Mouse (Mus musculus): ENCODE data around the gene Ptpn1.

Gene Ptpn1

DNA sequence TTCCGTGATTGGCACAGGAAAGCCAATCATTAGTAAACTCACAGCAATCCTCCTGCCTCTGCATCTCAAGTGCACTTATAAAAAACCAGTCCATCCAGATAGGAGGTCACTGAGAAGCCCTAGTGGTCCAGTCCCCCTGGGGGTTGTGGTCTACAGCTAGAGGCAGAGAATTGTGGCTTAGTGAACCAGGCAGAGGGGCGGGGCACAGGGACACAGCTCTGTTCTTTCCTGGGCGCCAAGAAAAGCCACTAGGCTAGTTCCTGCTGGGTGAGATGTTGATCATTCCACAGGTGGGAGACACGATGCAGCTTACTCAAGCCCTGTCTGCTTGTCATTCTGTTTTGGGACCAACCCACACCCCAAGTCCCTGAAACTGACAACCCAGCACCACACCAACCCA is 70.3 kb downstream of the Ptpn1 start:
- in situ Hi-C loops (cut with MboI, MseI), result no loop called here

DNA sequence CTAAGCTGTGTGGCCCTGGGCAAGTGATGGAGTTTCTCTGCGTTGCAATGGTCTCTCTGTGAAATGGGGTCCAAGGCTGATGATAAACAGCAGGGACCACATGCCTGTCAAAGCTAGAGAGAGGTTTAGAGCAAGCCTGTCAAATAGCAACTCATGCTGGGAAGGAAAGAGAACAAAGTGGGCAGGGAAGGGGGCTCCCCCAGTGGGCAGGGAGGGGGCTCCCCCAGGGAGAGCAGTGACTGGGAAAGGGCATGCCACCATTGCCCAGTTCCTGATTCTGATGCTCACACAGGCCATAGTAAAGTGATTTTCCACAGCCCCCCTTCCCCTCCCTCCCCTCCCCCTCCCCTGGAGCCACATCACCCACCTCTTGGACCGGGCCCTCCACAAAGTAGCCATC is 71.0 kb downstream of the Ptpn1 start:
- in situ Hi-C loops (cut with MboI, MseI), result no loop called here

DNA sequence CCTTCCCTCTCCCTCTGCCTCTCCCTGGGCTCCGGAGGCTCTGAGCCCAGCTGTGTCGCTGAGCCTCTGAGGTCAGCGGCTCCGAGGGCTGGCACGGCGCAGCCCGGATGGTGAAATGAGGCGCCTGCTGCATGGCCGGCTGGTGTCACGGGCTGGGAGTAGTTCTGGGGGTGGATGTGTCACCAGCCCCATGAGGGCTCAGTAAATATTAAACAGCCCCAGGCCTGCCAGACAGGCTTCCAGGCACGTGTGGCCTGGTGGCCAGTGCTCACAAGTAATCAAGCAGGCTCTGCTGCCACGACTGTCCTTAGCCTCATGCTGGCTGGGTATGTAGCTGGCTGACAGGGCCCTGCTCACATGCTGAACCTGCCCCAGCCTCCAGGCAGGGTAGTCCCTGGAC is 71.6 kb downstream of the Ptpn1 start:
- in situ Hi-C loops (cut with MboI, MseI), result no loop called here

DNA sequence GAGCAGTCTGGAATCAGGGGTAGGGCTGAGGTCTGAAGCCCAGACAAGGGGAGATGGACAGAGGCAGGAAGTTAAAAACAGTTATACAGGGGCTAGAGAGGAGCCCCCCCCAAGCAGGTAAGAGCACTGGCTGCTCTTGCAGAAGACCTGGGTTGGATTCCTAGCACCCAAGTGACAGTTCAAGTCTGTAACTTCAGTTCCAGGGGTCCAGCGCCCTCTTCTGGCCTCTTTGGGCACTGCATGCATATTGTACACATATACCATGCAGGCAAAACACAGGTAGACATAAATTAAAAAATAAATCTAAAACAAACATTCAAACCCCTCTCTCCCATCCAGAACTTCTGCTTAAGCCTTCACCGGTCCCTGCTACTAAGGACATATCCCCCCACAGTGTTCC is 72.5 kb downstream of the Ptpn1 start:
- in situ Hi-C loops (cut with MboI, MseI), result no loop called here

DNA sequence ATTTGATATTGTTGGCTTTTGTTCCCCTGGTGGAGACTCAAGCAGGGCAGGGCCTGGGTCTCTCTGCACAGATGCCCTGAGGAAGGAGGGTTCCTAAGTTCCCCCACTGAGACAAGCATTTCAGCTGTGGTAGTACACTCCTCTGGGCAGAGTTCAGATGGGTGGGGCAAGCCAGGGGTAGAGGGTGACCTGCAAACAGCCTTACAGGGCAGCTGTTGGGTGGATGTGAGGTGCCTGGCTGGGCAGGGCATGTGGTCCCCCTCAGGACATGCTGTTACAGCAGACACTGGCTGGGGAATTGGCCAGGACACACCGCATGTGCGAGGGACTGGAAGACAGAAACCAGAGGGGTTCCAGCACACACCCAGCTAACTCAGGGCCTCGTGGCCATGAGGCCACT is 73.1 kb downstream of the Ptpn1 start:
- in situ Hi-C loops (cut with MboI, MseI), result no loop called here

DNA sequence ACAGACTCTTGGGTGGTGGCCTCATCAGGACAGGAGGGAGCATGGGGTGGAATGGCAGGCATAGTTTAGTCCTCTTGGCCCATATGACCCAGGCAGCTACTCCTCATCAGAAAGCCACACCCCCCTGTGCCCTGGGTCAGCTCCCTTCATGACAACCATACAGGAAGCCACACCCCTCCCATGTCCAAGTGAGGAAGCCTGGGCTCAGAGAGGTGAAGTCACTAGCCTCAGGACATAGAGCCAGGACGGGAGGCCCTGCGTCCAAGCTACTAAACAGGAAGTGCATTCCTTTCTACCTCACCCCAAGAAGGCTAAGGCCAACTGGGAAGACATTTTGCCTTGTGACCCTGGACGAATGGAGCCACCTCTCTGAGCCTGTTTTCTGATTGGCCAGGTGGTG is 73.8 kb downstream of the Ptpn1 start:
- in situ Hi-C loops (cut with MboI, MseI), result no loop called here

DNA sequence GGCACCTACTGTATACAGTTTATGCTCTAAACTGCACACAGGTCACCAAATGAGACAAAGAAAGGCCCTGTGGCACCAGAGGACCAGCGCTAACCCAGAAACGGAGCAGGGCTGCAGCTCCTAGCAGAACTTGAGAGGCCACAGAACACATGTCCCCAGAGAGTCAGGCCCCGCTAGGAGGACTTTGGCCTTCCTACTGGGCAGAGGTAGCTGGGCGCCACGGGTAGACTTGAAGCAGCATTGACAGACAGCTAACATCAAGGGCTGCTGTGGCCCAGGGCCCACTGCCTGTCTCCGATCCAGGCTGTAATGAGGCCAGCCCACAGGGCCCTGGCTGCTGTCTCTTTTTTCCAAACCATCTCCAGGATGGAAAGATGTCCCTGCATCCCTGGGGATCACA is 74.6 kb downstream of the Ptpn1 start:
- in situ Hi-C loops (cut with MboI, MseI), result no loop called here

DNA sequence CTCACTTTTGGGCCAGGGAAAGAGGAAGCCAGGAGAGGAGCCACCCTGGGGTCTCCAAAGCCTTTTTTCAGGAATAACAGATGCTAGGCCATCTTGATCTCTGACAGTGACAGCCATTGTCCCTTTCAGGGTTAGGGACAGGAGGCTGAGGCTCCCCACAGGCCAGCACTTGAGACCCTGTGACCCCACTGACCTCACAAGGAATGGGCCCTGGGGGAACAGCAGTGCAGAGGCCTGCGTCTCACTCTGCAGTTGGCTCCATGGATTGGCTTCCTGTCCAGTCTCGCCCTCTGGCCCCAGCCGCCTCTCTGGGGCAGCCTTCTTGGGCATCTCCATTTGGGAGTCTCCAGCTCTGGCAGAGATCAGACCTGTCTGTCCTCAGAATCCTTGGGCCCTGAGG is 76.3 kb downstream of the Ptpn1 start:
- in situ Hi-C loops (cut with MboI, MseI), result no loop called here

DNA sequence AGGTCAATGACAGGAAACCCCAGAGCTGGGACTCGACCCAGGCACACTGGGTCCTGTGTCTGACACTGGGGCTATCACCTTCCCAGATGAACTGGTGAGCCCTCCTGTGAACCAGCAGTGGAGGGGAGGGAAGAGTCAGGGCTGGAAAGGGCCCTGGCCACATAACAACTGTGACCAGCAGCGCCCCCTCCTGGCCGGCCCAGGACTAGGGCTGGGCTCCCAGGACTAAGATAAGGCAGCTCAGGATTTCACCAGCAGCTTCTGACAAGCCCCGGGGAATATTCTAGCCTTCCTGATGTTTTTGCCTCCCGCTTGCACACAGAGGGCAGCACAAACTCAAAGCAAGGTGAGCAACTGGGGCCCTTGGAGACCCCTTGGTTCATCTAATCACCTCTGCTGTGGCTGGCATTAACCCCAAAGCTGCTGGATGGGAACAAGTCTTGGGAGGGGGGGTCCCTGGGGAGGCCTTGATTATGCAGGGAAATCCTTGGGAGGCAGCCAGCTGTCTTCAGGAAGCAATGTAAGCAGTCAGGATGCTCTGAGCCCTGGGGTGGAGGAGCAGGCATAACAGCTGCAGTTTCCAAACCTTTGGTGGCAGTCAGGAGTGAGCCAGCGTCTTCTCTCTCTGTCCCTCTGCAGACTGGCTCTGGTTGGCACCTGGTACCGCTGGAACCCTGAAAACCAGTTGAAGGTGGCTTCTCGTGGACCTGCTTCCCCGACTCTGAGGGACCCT is 78.2 kb downstream of the Ptpn1 start, which contains the start of gene Ripor3:
Ripor3 (minus strand) TSS at position 683 of the 733 bp plus-strand sequence.
- in situ Hi-C loops (cut with MboI, MseI), result no loop called here

DNA sequence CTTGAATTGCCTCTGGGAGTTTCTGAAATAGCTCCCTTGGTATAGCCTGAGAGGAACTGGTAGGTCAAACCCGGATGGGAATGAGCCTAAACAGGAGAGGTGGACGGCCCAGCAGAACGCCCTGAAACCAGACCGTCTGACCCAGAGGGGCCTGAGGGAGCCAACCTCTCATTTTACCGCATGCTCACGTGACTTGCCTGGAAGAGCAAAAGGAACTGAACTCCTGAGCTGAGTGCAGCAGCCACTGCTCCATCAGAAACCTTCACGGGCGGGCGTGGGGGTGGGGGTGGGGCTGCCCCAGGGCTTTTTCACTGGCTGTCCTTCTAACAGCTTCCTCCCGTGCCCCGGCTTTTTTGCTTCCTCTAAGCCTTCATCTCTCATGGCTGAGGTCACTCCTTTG is 79.0 kb downstream of the Ptpn1 start:
- in situ Hi-C loops (cut with MboI, MseI), result no loop called here

DNA sequence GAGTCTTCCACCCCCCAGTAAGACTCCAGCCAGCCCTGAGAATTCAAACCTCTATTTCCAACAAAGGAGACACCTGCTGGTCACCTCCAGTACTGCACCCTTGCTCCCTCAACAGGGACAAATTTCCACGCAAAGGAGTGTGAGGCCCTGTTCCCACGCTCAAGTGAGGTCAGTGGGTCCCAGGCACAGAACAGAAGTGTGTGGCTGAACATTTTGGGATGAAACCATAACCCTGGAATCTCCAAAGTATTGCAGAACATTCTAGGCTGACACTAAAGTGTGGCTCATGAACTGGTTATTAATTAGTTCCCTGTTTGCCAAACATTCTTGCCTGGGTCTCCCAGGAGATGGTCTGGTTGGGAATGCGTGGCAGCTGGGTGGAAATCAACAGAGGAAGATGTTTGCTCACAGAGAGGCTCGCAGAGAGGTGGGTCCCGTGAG is 85.1 kb downstream of the Ptpn1 start:
- in situ Hi-C loops (cut with MboI, MseI), result no loop called here

DNA sequence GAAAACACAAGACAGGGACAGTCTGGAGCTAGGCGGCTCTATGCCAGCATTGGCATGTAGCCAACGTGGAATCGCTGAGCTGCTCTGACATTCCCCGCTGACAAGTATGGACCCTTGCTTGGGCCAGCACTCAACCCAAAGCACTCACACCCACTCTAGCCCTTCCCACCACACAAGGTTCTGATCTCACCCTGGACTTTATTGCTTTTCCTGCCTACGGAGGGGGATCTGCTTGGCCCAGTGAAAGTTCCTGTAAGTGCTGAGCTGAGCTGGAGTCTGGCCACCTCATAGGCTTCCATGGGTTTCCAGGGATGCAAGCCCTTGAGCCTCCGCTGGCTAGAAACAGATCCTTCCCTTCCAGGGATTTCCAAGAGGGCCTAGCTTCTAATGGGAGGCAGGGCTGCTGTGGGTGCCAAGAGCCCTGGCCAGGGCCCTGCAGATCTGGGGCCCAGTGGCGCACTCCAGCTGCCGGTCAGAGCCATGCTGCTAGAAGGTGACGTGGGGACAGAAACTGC is 87.4 kb downstream of the Ptpn1 start:
- in situ Hi-C loops (cut with MboI, MseI), result no loop called here

DNA sequence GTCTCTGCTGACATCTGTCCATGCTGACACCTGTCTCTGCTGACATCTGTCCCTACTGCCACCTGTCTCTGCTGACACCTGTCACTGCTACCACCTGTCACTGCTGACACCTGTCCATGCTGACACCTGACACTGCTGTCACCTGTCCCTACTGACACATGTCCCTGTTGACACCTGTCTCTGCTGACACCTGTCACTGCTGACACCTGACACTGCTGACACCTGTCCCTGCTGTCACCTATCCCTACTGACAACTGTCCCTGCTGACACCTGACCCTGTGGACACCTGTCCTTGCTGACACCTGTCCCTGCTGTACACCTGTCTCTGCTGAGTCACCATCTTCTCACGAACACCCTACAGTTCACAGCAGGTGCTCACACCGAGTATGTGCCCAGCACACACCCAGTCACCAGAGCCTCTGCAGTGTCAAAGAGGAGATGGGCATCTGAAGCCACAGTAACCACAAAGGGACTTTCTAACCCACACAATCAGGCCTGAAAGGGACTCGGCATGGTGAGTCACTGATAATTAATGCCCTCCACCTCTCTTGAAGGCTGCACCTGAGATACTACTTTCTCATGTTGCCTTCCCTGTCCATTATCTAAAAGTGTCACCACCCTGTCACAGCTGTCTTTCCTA is 92.0 kb downstream of the Ptpn1 start:
- in situ Hi-C loops (cut with MboI, MseI), result no loop called here

DNA sequence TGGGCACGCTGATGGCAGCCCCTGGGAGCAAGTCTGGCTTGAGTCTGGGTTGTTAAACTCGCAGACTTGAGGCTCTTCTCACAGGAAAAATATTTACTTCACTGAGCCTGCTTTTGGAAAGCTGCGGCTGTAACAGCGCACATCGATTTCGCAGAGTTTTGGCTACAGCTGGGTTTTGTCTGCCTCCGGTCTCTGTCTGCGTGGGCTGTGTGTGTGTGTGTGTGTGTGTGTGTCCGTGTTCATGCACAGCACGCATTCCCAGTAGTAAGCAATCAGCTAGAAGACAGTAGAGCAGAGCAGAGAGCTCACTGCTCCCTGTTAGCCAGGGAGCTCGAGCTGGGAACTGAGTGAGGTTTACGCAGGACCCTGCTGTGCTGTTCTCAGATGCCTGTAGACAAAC is 93.3 kb downstream of the Ptpn1 start:
- in situ Hi-C loops (cut with MboI, MseI), result loop anchor here in 1 of 2 experiments (25.0 kb wide), 1 partner anchor 1538 kb away; no protein-coding TSS in a partner anchor

DNA sequence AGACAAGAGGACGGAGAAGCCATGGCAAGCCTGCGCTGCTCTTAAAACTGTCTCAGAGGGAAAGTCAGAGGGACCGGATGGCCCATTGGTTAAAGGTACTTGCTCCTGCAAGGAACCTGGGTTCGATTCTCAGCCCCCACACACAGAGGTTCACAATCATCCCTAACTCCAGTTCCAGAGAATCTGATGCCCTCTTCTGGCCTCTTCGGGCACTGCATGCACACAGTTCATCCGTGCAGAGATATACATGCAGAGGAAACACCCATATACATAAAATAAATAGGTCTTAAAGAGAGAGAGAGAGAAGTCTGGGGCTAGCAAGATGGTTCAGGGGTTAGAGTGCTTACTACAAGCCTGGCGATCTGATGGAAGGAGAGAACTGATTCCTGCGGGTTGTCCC is 94.0 kb downstream of the Ptpn1 start:
- in situ Hi-C loops (cut with MboI, MseI), result loop anchor here in 1 of 2 experiments (25.0 kb wide), 1 partner anchor 1539 kb away; no protein-coding TSS in a partner anchor

DNA sequence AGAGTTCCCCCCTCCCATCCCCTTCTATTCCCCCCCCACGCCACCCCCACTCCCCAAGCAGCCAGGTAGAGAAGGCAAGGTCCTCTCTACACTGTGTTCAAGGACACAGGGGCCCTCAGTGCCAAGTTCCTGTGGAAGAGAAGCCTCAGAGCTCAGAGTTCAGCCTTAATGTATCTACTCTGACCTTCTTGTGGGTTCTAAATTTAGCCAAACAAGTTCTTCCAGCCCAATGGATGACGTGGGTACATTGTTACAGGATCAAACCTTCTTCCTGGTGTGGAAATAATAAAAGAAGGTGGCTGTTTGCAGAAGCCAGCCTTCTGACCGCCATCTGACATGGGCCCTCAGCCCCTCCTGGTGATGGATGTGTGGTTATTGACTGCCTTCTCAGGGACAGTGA is 94.6 kb downstream of the Ptpn1 start:
- in situ Hi-C loops (cut with MboI, MseI), result loop anchor here in 1 of 2 experiments (25.0 kb wide), 1 partner anchor 1539 kb away; no protein-coding TSS in a partner anchor

DNA sequence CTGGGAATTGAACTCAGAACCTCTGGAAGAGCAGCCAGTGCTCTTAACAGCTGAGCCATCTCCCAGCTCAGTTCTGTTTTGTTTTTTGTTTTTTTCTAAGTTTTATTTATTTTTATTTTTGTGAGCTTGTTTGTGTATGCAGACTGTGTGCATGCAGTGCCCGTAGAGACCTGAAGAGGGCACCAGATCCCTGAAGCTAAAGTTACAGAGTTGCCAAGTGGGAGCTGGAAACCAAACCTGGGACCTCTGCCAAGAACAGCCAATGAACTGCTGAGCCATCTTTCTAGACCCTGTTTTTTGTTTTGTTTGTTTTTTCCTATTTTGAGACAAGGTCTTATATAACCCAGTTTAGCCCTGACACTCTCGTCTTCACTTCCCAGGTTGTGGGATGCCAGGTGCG is 96.5 kb downstream of the Ptpn1 start:
- in situ Hi-C loops (cut with MboI, MseI), result loop anchor here in 1 of 2 experiments (25.0 kb wide), 1 partner anchor 1541 kb away; no protein-coding TSS in a partner anchor
